Mouse (Mus musculus) ovary, postnatal 14 days (tissue): ENCODE results near the gene Edil3.

Source experiments
- DNase-seq: peaks from one replicate; pipeline ENCODE4 v3.0.0; 2022; ENCODE audit warnings: low spot score

Edil3 gene

DNA sequence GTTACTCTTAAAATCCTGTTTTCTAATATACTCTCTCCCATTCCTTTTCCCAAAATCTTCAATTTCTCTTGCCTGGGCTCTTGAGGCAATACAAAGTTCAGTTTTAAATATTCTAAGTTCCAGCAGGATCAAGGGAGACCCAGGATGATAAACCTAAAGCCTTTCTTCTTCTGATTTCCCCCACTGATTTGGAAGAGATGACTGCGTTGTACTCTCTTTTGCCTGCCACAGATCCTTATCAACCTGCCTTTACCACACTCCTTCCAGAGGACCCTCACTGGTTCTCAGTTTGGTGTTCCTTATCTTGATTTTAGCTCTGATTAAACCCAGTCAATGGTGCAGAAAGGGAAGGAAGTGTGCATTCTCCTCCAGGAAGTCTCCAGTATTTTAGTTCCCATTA lies 435.6 kb downstream of the Edil3 start:
- DNase-seq, result no peak

DNA sequence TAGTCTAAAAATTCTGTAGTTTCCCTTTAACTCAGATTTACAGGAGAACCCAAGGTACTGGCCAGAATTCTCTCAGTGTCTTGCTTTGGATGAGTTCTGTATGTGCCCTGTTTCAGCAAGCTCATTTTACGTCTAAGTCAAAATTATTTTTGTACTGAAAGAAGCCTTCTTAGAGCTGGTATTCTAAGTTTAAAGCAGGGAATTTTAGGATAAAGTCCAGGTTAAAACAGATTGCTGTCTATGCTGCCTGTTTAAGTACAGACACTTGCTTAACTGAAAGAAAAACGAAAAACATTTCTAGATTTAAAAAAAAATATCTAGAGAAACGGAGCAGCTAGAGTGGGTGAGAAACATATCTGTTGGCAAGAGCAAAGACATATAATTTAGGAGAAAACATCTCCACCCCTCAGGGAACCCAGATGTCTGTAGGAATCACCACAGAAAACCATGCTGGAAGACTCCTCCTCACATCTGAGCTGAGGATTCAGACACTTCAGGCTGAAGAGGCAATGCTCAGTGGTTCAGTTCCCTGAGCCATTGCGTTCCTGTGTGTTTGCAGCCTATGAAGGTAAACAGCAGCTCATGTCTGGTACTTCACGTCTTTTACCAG lies 465.5 kb downstream of the Edil3 start:
- DNase-seq, result no peak

DNA sequence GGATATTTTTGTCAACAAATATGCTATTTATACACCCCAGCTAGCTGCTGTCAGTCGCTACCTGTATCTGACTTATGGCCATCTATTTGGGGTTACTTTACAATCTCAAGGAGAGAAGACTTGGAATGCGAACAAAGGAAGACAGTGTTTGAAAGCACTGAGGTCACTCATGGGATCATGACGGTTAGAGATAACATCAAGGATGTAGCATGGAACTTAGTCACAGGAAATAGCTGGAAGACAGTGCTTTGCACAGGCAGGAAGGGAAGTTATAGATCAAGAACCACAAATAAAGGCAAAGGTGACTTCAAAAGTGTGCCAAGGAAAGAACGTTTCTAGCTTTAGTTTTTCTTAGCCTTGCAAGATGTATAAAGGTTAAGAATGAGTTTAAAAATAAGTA lies 466.9 kb downstream of the Edil3 start:
- no peak for DNase-seq

DNA sequence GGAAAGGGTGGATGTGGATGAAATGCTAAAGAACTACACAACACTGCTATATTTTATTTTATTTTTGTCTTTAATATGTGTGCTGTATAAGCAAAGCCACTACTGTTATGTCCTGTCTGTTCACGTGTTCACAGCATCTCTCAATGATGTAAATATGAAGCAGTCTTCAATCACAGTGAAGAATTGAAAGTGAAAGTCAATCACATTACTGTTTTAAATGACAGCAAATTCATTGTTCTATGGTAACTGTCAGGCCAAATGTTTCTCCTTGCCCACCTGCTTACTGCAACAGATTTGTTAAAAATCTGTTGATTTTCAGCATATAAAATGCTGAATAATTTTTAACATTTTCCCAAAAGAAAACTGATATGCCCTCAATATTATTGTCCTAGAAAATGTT lies 499.9 kb downstream of the Edil3 start:
- DNase-seq, result no peak

DNA sequence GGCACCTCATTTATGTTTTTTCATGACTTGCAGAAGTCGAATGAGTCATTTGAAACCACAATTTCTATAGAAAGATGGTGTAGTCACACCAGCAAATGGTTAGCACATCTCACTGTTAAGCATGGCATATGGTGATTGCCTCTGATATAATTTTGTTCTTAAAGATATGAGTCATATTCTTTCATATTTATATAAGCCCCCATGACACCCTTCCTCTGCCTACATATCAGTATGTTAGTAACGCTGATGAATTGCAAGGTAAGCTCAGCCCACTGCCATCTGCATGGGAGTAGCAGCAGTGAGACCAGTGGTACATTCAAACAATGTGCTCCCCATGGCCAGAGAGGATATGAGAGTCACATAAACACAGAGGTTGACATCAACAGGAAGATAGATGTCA lies 503.0 kb downstream of the Edil3 start:
- DNase-seq, result no peak

DNA sequence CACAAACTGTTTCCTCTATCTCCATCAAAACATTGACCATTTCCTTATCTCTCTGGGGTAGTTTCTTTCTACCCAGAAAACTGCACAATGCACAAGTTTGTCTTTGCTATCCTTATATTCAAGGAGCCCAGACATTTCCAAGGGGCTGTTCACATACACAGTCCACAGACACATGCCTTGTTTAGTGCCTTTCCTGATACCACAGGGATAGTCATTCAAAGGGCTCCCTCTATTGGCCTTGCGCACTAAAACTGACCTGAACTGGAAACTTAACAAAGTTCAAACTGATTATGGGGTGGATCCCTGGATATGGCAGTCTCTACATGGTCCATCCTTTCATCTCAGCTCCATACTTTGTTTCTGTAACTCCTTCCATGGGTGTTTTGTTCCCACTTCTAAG lies 513.2 kb downstream of the Edil3 start:
- no peak for DNase-seq

DNA sequence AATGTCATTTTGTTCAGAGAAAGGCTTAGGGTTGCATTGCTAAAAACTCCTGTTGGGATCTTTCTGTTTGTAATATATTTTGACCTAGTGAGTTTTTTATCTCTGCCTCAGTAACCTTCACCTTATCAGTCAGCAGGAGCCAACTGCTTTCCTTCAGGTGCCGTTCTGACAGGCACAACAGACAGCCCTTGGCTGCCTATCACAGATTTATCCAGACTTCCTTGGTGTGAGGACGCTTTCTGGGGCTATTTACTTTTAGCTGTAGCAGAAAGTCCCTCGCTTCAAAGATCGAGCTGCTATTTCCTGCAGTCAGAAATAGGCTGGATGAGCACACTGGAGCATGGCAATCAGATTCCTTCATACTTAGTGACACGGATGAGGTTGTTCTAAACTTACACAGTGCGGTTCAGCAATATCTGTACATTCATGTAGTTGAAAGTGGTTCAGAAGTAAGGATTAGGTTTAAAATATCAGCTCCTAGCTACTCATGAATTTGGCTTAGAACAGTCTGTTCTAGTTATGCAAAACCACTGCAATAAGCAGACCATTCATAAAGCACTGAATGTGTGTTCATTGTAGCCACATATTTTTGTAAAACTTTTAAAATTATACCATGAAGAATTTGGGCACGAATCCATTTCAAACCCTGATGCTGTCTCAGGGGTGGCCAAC lies 514.8 kb downstream of the Edil3 start:
- DNase-seq, result no peak

DNA sequence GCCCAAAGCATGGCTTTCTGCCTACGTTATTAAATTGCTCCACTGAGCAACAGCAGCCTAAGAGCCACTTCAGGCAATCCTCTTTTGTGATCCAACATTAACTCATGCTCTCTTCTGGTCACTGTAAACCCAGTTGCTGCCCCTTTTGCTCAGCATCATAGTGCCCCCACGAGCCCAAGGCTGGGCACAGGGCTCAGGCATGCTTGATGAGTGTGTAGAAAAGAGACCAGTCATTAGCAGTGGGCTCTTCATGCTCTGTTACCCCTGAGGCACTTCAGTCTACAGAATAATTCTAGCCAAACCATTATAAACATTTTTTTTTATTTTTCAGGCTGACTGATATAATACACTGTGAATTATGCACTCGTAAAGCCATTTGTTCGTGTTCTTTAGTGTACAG lies 517.8 kb downstream of the Edil3 start:
- DNase-seq, result no peak

DNA sequence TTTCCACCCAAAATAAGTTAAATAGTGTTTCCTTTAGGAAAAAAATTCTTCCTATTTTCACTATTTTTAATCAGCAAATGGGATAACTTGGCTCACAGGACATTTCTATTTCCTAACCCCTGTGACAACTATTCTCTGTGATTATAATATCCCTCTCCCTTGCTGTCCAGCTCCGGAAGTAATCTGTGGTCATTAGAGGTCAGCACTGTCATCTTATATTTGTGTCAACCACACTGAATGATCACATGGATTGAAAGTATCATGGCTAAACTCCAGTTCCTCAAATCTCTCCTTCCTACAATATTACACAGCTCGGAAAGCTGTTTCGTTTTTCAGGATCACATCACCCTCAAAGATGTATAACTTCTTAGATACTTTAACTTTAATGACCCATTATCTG lies 518.5 kb downstream of the Edil3 start:
- no peak for DNase-seq

DNA sequence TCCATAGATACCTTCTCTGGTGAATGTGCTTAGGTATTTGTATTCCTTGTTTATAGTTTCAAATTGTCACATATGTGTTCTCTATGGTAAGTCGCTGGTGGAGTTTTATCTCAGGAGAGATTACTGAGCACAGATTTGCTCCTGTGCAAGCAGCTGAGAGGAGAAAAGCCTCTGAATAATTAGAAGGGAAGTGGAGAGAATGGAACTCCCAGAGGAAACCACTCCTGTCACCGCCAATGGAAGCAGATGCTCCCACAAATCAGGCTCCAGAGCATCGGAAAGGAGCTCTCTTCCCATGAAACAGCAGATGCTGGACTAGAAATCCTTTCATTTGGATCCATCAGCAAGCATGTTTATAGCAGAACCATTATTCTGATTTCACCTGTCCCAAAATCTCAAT lies 534.0 kb downstream of the Edil3 start:
- no peak for DNase-seq

DNA sequence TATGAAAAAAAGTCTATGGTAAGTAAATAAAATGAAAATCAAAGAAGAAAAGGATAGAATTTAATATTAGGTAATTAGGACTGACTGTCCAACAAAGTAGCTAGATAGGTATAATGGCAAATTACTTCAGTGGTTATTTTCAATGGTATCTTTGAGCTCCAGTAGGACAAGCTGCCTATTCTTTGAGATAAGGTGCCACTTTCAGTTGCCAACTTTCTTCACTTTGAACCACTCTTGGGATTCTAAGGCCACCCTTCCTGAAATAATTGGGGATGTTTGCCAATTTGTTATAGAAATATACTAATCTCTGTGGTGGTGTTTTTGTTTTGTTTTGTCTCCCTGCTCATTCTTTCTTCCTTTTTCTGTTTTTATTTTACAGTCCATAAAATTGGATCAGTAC lies 537.1 kb downstream of the Edil3 start:
- DNase-seq, result no peak

DNA sequence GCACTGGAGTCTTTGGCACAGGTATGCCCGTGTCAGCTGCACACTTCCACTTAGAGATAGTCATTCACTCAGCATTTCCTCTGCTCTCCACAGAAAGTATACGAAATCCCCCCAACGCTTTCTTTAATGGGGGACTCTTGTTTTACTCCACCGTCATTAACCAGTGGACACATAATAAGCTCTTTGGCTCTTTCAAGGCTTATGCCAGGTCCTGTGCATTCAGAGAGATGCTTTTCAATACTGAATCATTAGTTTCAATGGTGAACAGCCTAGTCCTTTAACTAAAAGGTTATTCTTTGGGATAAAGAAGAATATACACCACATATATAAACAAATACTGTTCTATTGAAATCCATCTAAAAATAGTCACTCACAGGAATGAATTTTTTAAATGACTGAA lies 541.0 kb downstream of the Edil3 start:
- DNase-seq, result no peak

DNA sequence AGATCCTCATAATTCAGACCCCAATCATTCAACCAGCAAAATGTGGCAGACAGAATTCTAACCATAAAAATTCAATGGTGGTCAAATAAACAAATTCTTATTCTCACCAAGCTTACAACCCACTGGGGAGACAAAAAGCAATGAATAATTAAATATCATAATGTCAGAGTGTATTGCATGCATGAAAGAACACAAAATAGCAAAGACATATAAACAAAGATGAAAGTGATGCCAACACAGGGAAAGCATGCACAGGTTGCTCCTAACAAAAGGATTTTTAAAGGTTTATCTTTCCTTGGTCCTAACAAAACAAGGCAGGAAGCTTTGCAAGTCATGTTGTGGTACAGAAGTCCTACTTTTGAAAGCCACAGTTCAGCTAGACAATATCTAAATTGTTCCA lies 550.0 kb downstream of the Edil3 start:
- DNase-seq, result no peak

DNA sequence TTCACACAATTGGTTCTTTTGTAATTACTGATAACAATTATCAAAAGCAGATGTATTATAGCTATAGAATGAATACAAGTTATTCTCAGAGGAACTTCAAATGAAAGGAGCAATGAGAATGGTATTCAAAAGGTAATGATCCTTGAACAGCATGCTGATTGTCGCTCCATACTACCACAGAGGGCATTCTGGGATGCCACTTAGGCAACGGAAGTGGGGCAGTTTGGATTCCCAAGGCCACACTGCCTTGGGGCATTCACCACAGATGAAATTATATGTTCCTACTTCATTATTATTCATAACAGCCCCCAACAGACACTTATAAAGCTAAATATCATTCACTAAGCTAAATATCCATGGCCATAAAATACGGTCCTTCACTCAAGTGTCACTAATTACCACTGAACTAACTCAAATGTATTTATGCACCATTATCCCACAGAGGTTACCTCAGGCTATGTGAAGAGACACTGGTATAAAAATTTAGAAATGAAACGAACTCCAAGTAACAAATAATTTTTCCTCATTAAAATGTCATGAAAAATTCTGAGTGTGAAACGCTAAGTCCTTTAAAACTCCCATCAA lies 550.5 kb downstream of the Edil3 start:
- no peak for DNase-seq
